Mouse (Mus musculus): ENCODE data around the gene Mark2.

DNA sequence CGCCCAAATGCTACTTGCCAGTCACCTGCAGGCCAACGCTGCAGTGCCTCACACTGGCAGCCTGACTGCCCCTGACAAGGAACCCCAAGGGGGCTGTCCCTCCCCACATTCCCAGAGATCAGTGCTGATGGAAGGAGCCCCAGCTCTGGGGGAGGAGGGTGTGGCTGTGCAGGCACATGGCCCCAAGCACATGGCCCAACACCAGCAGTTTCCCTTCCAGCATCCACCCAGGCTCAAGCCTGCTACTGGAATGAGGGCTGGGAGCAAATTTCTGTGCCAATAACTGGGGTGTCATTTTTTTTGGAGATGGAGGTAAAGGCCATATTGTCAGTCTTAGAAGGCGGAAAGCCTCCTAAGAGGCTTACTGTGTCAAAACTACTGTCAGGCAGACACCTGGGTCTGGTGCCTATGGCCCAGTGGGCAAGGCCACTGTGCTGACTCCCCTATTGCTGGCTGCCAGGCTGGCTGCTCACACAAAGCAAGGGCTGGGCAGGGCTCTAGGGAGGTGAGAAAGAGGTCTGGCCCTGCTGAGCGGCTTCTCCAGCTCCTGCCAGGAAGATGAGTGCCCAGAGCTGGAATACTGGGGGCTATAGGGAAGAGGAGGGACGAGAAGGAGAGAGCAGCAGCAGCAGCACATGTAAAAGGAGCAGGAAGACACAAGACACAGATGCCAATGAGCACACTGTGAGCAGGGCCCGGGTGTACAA lies 63.3 kb downstream of the Mark2 start:
- TF ChIP-seq TAL1 (IDR thresholded peaks at IDR 0.05; ENCODE audit: low read length), result no peak
- TF ChIP-seq GATA1 (IDR thresholded peaks at IDR 0.05; ENCODE audit: low read length), result no peak

Measured in erythroblast, embryonic 14.5 days (primary cell).